Mouse (Mus musculus): Measurements from ENCODE around the gene Wnk2. TPM values are rescaled to one million over a fixed set of nuclear protein-coding genes. Genes with fewer than 3 reads are reported as not detected.

Gene Wnk2
- polyA plus RNA-seq, 1 experiment from 2014 or later: 1.4 TPM

DNA sequence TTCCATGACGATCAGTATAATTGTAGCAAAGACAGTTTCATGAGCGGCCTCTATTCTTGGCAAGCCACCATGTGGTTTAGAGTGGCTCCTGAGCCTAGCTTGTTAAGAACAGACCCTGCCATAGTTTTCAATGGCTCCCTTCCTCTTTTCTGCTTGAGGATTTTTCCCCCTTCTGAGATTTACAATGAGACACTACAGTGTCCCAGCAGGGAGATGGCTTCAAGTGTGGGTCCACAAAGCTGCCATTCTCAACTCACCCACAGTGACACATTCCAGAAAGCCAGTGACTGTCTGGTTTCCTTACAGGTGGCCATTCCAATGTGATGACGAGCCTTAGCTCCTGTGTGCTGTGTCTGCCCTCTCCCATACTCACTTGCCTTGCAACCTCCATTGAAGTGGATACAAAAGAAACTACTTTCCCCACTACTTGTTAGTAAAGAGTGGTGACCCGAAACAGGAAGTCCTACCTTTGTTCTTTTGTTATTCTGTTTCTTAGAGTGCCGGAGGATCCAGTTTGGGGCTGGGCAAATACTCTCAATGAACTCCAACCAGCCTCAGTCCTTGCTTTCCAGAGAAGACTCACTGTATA is 134.5 kb downstream of the Wnk2 start:
- no peak overlapping the region for H3K4me3 ChIP-seq
- no peak for ATAC-seq (replicated peaks; ENCODE audit: insufficient number of reproducible peaks, insufficient read depth, low FRiP score, low read depth)
- no peak overlapping the region for H3K27ac ChIP-seq
- no peak overlapping the region for H3K9ac ChIP-seq
- 56% methylated on average over 5 of the region's 5 CpGs for WGBS
- H3K9me3 ChIP-seq (replicated peaks): peaks cover 3% of the 10 kb centered on the region; the same call in 1 of the 2 replicates
- no peaks in the 10 kb centered on the region for H3K27me3 ChIP-seq
- H3K4me2 ChIP-seq: no peak overlapping the region
- H3K4me1 ChIP-seq (replicated peaks): peaks cover 17% of the 10 kb centered on the region
- peaks cover 3% of the 10 kb centered on the region; the same call in 1 of the 2 replicates for H3K36me3 ChIP-seq

DNA sequence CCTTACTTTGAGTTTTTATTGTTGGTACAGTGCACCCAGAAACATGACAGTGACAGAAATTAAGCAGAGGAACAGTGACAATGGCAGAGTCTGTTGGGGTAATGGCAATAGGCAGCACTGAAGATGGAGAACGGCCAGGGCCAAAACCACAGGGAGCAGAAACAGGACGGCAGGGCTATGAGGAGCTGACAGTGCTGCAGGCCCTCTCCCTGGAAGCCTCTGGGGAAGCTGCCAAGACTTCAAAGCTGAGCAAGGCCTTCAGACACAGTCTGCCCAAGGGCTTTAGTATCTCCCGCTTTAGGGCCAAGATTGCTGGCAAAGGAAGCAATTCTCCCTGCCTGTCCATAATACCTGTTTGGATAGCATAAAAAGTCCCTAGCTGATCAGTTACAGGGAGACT is 146.1 kb downstream of the Wnk2 start:
- 0 out of 2 replicates have a peak, but pooled peaks cover 2% of the 10 kb centered on the region for H3K4me1 ChIP-seq (replicated peaks)
- H3K36me3 ChIP-seq: no peaks in the 10 kb centered on the region
- H3K9me3 ChIP-seq (replicated peaks): no peaks in the 10 kb centered on the region
- no peak overlapping the region for H3K4me2 ChIP-seq
- H3K27ac ChIP-seq: no peak overlapping the region
- no peak for ATAC-seq (replicated peaks; ENCODE audit: insufficient number of reproducible peaks, insufficient read depth, low FRiP score, low read depth)
- 43% methylated on average over 3 of the region's 3 CpGs for WGBS
- H3K9ac ChIP-seq: no peak overlapping the region
- no peak overlapping the region for H3K4me3 ChIP-seq
- H3K27me3 ChIP-seq: no peaks in the 10 kb centered on the region

GRCm38 (mm10) chr13:48998591-48998990 is 149.2 kb downstream of the Wnk2 start:
- no peak for ATAC-seq (replicated peaks; ENCODE audit: insufficient number of reproducible peaks, insufficient read depth, low FRiP score, low read depth)
- 12% methylated on average over 6 of the region's 6 CpGs for WGBS
- Histone ChIP-seq H3K27ac (no peak overlapping the region), H3K27me3 (no peaks in the 10 kb centered on the region), H3K4me1 (replicated peaks) (0 out of 2 replicates have a peak, but pooled peaks cover 2% of the 10 kb centered on the region), H3K9ac (no peak overlapping the region), H3K9me3 (replicated peaks) (no peaks in the 10 kb centered on the region), H3K4me2 (no peak overlapping the region), H3K4me3 (no peak overlapping the region), H3K36me3 (no peaks in the 10 kb centered on the region)

DNA sequence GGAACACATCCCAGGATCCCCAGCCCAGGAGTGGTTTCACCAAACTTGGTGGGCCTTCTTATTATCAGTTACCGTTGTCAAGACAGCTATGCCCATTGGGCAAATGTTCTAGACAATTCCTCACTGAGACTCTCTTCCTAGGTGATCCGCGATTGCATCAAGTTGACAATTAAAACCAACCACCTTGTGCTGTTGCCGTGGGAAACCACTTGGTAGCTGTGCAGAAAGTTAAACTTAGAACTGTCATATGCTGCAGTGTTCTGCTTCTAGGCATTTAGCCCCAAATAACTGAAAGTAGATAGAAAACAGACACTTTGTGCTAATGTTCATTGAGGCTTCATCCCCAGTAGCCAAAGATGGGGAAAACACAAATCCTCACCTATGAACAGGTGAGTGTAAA is 151.1 kb downstream of the Wnk2 start:
- 83% methylated on average over 4 of the region's 4 CpGs for WGBS
- Histone ChIP-seq H3K27me3 (no peaks in the 10 kb centered on the region), H3K4me1 (replicated peaks) (0 out of 2 replicates have a peak, but pooled peaks cover 2% of the 10 kb centered on the region), H3K4me3 (no peak overlapping the region), H3K9ac (no peak overlapping the region), H3K36me3 (no peaks in the 10 kb centered on the region), H3K4me2 (no peak overlapping the region), H3K27ac (no peak overlapping the region), H3K9me3 (replicated peaks) (no peaks in the 10 kb centered on the region)
- ATAC-seq (replicated peaks; ENCODE audit: insufficient number of reproducible peaks, insufficient read depth, low FRiP score, low read depth): no peak

- 36% methylated on average over 3 of the region's 3 CpGs for WGBS
- Histone ChIP-seq H3K4me2 (no peak overlapping the region), H3K36me3 (no peaks in the 10 kb centered on the region), H3K4me1 (replicated peaks) (0 out of 2 replicates have a peak, but pooled peaks cover 6% of the 10 kb centered on the region), H3K9me3 (replicated peaks) (no peaks in the 10 kb centered on the region), H3K4me3 (no peak overlapping the region), H3K9ac (no peak overlapping the region), H3K27ac (no peak overlapping the region), H3K27me3 (no peaks in the 10 kb centered on the region)
- no peak for ATAC-seq (replicated peaks; ENCODE audit: insufficient number of reproducible peaks, insufficient read depth, low FRiP score, low read depth)
Observed at GRCm38 (mm10) chr13:48994903-48995302, 152.9 kb downstream of the Wnk2 start.

DNA sequence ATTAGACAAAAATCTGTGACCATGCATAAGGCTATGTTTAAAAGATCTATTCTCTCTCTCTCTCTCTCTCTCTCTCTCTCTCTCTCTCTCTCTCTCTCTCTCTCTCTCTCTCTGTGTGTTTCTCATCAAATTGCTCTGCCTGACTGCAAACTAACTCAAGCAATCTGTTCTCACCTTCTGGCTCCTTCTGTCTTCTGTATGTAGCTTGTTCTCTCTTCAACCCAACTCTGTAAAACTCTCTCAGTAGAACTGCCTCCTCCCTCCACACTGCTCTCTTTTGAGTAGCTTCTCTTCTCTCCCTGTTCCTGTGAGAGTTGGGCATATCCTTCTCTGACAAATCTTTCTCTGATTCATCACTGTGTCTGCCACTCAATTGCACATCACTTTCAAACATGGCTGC is 154.9 kb downstream of the Wnk2 start:
- Histone ChIP-seq H3K4me2 (no peak overlapping the region), H3K9me3 (replicated peaks) (no peaks in the 10 kb centered on the region), H3K27ac (no peak overlapping the region), H3K4me3 (no peak overlapping the region), H3K9ac (no peak overlapping the region), H3K36me3 (no peaks in the 10 kb centered on the region), H3K4me1 (replicated peaks) (0 out of 2 replicates have a peak, but pooled peaks cover 4% of the 10 kb centered on the region), H3K27me3 (no peaks in the 10 kb centered on the region)
- ATAC-seq (replicated peaks; ENCODE audit: insufficient number of reproducible peaks, insufficient read depth, low FRiP score, low read depth): no peak

- Histone ChIP-seq H3K9ac (no peak overlapping the region), H3K4me3 (no peak overlapping the region), H3K27ac (no peak overlapping the region), H3K9me3 (replicated peaks) (no peaks in the 10 kb centered on the region), H3K36me3 (no peaks in the 10 kb centered on the region), H3K4me2 (no peak overlapping the region), H3K4me1 (replicated peaks) (0 out of 2 replicates have a peak, but pooled peaks cover 4% of the 10 kb centered on the region), H3K27me3 (no peaks in the 10 kb centered on the region)
- ATAC-seq (replicated peaks; ENCODE audit: insufficient number of reproducible peaks, insufficient read depth, low FRiP score, low read depth): no peak
- 50% methylated on average over 2 of the region's 2 CpGs for WGBS
Observed at GRCm38 (mm10) chr13:48990138-48990537, 157.7 kb downstream of the Wnk2 start.

Other genes starting within 250 kb of the Wnk2 start
- gene Fam120a, start 180.0 kb downstream of the Wnk2 start, polyA plus RNA-seq (2015; fragmentation: Nextera tagmentation; extraction: Ambion mirVana): 16.9 and 18.1 TPM in 2 replicates
- gene Ninj1, start 39.5 kb upstream of the Wnk2 start, polyA plus RNA-seq (2015; fragmentation: Nextera tagmentation; extraction: Ambion mirVana): 70.2 and 75.7 TPM in 2 replicates
- gene Card19, start 68.0 kb upstream of the Wnk2 start, polyA plus RNA-seq (2015; fragmentation: Nextera tagmentation; extraction: Ambion mirVana): 121 and 126 TPM in 2 replicates
- 1.6 and 2.5 TPM in 2 replicates for gene Susd3, start 100.7 kb upstream of the Wnk2 start, polyA plus RNA-seq (2015; fragmentation: Nextera tagmentation; extraction: Ambion mirVana)
- gene Fgd3, start 172.3 kb upstream of the Wnk2 start, polyA plus RNA-seq (2015; fragmentation: Nextera tagmentation; extraction: Ambion mirVana): 0.14 and 0.32 TPM in 2 replicates
- 47.4 and 48.2 TPM in 2 replicates for gene Bicd2, start 193.6 kb upstream of the Wnk2 start, polyA plus RNA-seq (2015; fragmentation: Nextera tagmentation; extraction: Ambion mirVana)

Data from heart, embryonic 15.5 days (tissue).